Mouse (Mus musculus) CH12.LX (cell line): Measurements from ENCODE around the gene Ccdc97. TPM values are rescaled to one million over a fixed set of nuclear protein-coding genes. Genes with fewer than 3 reads are reported as not detected.

ENCODE experiments used
- DNase-seq: peaks from one replicate; pipeline ENCODE4 v3.0.0-alpha.2; 2013; ENCODE audit errors: extremely low read depth
- H3K27ac ChIP-seq: 2 replicates; pipeline ENCODE4 v1.5.1; 2012; ENCODE audit warnings: low read depth, mild to moderate bottlenecking, control low read depth, moderate library complexity; ENCODE audit not compliant: insufficient read depth
- H3K27me3 ChIP-seq: replicated peaks from 2 replicates; pipeline ENCODE3; 2012; ENCODE audit warnings: inconsistent platforms
- H3K36me3 ChIP-seq, 2 experiments: replicated peaks in 1 of 2; 2 replicates each; pipeline versions ENCODE3 to v1.6.1; 2012; ENCODE audit warnings: inconsistent platforms in 1 of 2, low read length in 1 of 2, mild to moderate bottlenecking in 1 of 2, mixed read lengths in 1 of 2, moderate library complexity in 1 of 2; ENCODE audit not compliant: control insufficient read depth in 1 of 2, insufficient read depth in 1 of 2
- H3K4me1 ChIP-seq, 2 experiments: 2 replicates each; pipeline ENCODE4 v1.6.1; 2012; ENCODE audit warnings: inconsistent platforms in 1 of 2, moderate library complexity in 1 of 2; ENCODE audit not compliant: insufficient read depth in 2 of 2, control insufficient read depth in 1 of 2
- H3K4me2 ChIP-seq: 2 replicates; pipeline ENCODE4 v1.6.1; 2012; ENCODE audit warnings: low read depth, mild to moderate bottlenecking, control low read depth; ENCODE audit not compliant: poor library complexity, insufficient read depth, severe bottlenecking
- H3K4me3 ChIP-seq, 3 experiments: fragments of 150-350 bp in 1 of 3; sonication (generic) in 1 of 3; replicated peaks in 1 of 3; 2 replicates each; pipeline versions ENCODE3 to v1.5.1; 2011 to 2012; ENCODE audit warnings: low read depth in 2 of 3, low read length in 2 of 3, mild to moderate bottlenecking in 2 of 3, moderate library complexity in 2 of 3, control low read depth in 1 of 3, improper control_type of control experiment in 1 of 3, inconsistent platforms in 1 of 3, mixed read lengths in 1 of 3; ENCODE audit not compliant: poor library complexity in 1 of 3
- H3K79me2 ChIP-seq: replicated peaks from 2 replicates; pipeline ENCODE4 v1.6.1; 2012; ENCODE audit warnings: mild to moderate bottlenecking, moderate library complexity; ENCODE audit not compliant: control insufficient read depth, poor library complexity, insufficient read depth, severe bottlenecking; ENCODE audit errors: extremely low read depth
- H3K9ac ChIP-seq: 2 replicates; pipeline ENCODE4 v1.6.1; 2012; ENCODE audit warnings: low read depth, mild to moderate bottlenecking, control low read depth, moderate library complexity; ENCODE audit not compliant: insufficient read depth
- H3K9me3 ChIP-seq: replicated peaks from 2 replicates; pipeline ENCODE3; 2012; ENCODE audit warnings: low read length, inconsistent platforms, mixed read lengths
- BHLHE40 ChIP-seq: IDR thresholded peaks from 2 replicates; pipeline ENCODE4 v1.6.1; 2011; ENCODE audit warnings: mild to moderate bottlenecking, low read depth, low read length, improper control_type of control experiment
- CHD2 ChIP-seq: IDR thresholded peaks from 2 replicates; pipeline ENCODE4 v1.6.1; 2011; ENCODE audit warnings: low read length, improper control_type of control experiment
- CTCF ChIP-seq, 2 experiments: IDR thresholded peaks in 1 of 2; conservative IDR thresholded peaks in 1 of 2; 2 replicates each; pipeline ENCODE4 v1.5.1; 2011 to 2012; ENCODE audit warnings: low read depth in 2 of 2, low read length in 2 of 2, improper control_type of control experiment in 1 of 2, inconsistent platforms in 1 of 2, mild to moderate bottlenecking in 1 of 2, moderate library complexity in 1 of 2
- E2F4 ChIP-seq: IDR thresholded peaks from 2 replicates; pipeline ENCODE4 v1.6.1; 2011; ENCODE audit warnings: low read depth, low read length, improper control_type of control experiment; ENCODE audit not compliant: insufficient replicate concordance
- PAX5 ChIP-seq: IDR thresholded peaks from 2 replicates; pipeline ENCODE4 v1.6.1; 2012; ENCODE audit warnings: low read length, inconsistent platforms, mixed read lengths
- POLR2AphosphoS2 ChIP-seq: IDR thresholded peaks from 2 replicates; pipeline ENCODE4 v1.6.1; 2011; ENCODE audit warnings: low read depth, low read length, improper control_type of control experiment
- RCOR1 ChIP-seq: conservative IDR thresholded peaks from 2 replicates; pipeline ENCODE4 v1.6.1; 2012; ENCODE audit warnings: low read depth, mild to moderate bottlenecking, inconsistent platforms, low read length, improper control_type of control experiment
- SMC3 ChIP-seq: IDR thresholded peaks from 2 replicates; pipeline ENCODE4 v1.6.1; 2011; ENCODE audit warnings: low read depth, low read length, improper control_type of control experiment
- TBP ChIP-seq: conservative IDR thresholded peaks from 2 replicates; pipeline ENCODE4 v1.6.1; 2011; ENCODE audit warnings: low read depth, low read length, improper control_type of control experiment
- TCF12 ChIP-seq: IDR thresholded peaks from 2 replicates; pipeline ENCODE4 v1.6.1; 2014; ENCODE audit warnings: low read depth, mild to moderate bottlenecking, inconsistent platforms, low read length, improper control_type of control experiment
- USF1 ChIP-seq: IDR thresholded peaks from 2 replicates; pipeline ENCODE4 v1.6.1; 2014; ENCODE audit warnings: low read depth, mild to moderate bottlenecking, inconsistent platforms, low read length, improper control_type of control experiment
- ZMIZ1 ChIP-seq: IDR thresholded peaks from 2 replicates; pipeline ENCODE4 v1.6.1; 2012; ENCODE audit warnings: low read depth, mild to moderate bottlenecking, inconsistent platforms, low read length, improper control_type of control experiment
- dilution Hi-C: fragments of 300-500 bp; cut with MboI; formaldehyde crosslinking; loops from 2 replicates; pipeline ENCODE4 v1.14.3; 2020; ENCODE audit warnings: low sequenced_read_pairs; ENCODE audit not compliant: extremely low pct_unique_long_range_greater_than_20kb, extremely low pct_ligation_motif_present
- in situ Hi-C: fragments of 300-500 bp; cut with MboI; formaldehyde crosslinking; loops from 3 replicates; pipeline ENCODE4 v1.14.3; 2019; ENCODE audit warnings: low sequenced_read_pairs, low pct_ligation_motif_present, low pct_unique_long_range_greater_than_20kb, mixed read lengths
- polyA plus RNA-seq: library from polyadenylated mRNA; unstranded; fragments of >175 nt; gene quantifications from 2 replicates; pipeline ENCODE4 v1.2.1, GENCODE M21; 2012; ENCODE audit warnings: low read depth; ENCODE audit not compliant: insufficient read length
- total RNA-seq, 2 experiments: library from RNA; depleted of rRNA; stranded (reverse); fragments of 300-350 nt in 1 of 2; fragments of >200 nt in 1 of 2; gene quantifications; 2 replicates each; pipeline ENCODE4 v1.2.3; 2012 to 2014

Ccdc97 gene
- total and polyA plus RNA-seq, 3 experiments, result 5.7 to 44.8 (median 14.1) TPM

GRCm38 (mm10) chr7:25675405-25675804 lies 43.5 kb downstream of the Ccdc97 start:
- peaks cover under 1 to 16% of the 10 kb centered on the region in 2 experiments for H3K36me3 ChIP-seq
- no peak overlapping the region for H3K27ac ChIP-seq
- no peaks in the 10 kb centered on the region for H3K27me3 ChIP-seq
- peaks cover 6% of the 10 kb centered on the region for H3K9me3 ChIP-seq
- H3K4me3 ChIP-seq, result no peak overlapping the region
- TF ChIP-seq CTCF (conservative IDR thresholded peaks at IDR 0.05 in 1 of 2, IDR thresholded peaks at IDR 0.05 in 1 of 2; ENCODE audit: low read depth in 2 of 2, low read length in 2 of 2) (no peak), POLR2AphosphoS2 (no peak), USF1 (no peak), CHD2 (no peak), BHLHE40 (no peak), ZMIZ1 (no peak), TCF12 (no peak), SMC3 (no peak)
- TF ChIP-seq, all 38 proteins: peak for 0
- dilution Hi-C loops (no loop called here), in situ Hi-C loops (no loop called here)
- peaks cover 5 to 31% of the 10 kb centered on the region in 2 experiments; a peak in 3 of 4 replicates for H3K4me1 ChIP-seq
- H3K9ac ChIP-seq, result no peak overlapping the region
- DNase-seq, result no peak
- no peak overlapping the region for H3K4me2 ChIP-seq
- no peaks in the 10 kb centered on the region for H3K79me2 ChIP-seq

DNA sequence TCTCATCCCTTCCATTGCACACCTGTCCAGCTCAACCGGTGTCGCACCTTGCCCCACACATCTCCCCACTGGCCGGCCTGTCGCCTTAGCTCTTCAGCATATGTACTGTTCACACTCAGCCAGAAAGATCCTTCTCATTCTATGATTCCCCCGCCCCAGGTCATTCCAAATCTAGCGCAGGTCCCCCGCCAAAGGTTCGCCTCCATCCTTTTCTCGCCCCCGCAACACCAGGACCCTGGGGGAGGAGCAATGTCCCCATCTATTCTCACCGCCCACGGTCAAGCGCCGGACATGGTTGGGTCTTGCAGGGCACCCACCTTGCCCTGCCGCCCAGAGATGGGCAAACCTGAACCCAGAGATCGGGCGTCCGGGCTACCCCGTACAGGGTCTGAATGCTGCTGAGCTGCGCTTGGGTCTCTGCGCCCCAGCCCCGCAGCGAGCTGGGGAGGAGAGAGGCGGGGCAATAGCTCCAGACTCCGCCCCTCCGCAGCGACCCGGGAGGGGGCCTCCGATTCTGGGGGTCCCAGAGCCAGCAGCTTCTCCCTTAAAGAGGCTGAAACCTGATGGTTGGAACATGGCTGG lies 44.1 kb downstream of the Ccdc97 start, which contains the start of gene Tmem91:
Gene Tmem91, minus strand, starts transcription at position 448 of the 582 bp plus-strand sequence.
- Histone ChIP-seq H3K4me2 (no peak within 1 kb of the TSS), H3K27me3 (no peaks in the 10 kb centered on the region), H3K9me3 (peaks cover 6% of the 10 kb centered on the region), H3K79me2 (no peaks in the 10 kb centered on the region), H3K9ac (no peak within 1 kb of the TSS), H3K27ac (no peak within 1 kb of the TSS), H3K4me1 (peaks cover 5 to 28% of the 10 kb centered on the region in 2 experiments; a peak in 3 of 4 replicates), H3K4me3 (no peak within 1 kb of the TSS), H3K36me3 (peaks cover 2 to 22% of the 10 kb centered on the region in 2 experiments)
- no peak for DNase-seq
- dilution Hi-C loops (no loop called here), in situ Hi-C loops (no loop called here)
- TF ChIP-seq RCOR1 (no peak), POLR2AphosphoS2 (peak; percentile 16; the same call in 1 of the 2 replicates)

DNA sequence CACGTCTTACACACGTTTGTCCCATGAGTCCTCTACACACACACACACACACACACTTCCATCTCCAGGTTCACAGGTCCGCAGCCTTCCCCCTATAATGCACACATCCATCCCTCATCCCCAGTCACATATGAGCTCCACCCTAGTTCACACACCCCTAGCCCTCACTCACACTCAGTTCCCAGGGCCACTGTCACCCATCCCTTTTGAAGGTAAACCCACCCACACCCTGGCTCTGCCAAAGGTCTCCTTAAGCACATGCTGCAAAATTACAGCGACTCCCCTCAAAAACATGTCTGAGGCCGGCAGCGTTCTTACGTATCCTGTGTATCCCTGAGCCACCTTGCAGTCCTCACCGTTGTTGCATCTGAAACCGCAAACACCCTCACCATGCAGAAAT lies 44.6 kb downstream of the Ccdc97 start:
- no peaks in the 10 kb centered on the region for H3K79me2 ChIP-seq
- H3K27ac ChIP-seq, result no peak overlapping the region
- no peaks in the 10 kb centered on the region for H3K27me3 ChIP-seq
- DNase-seq, result no peak
- no peak for TF ChIP-seq TBP
- no peak for TF ChIP-seq E2F4
- no peak for TF ChIP-seq PAX5
- no peak overlapping the region for H3K4me3 ChIP-seq
- no peak overlapping the region for H3K4me2 ChIP-seq
- in situ Hi-C loops (no loop called here), dilution Hi-C loops (no loop called here)
- H3K4me1 ChIP-seq, result peaks cover 2 to 24% of the 10 kb centered on the region in 2 experiments; a peak in 2 of 4 replicates
- no peak overlapping the region for H3K9ac ChIP-seq
- peaks cover 4 to 27% of the 10 kb centered on the region in 2 experiments for H3K36me3 ChIP-seq
- peaks cover 6% of the 10 kb centered on the region for H3K9me3 ChIP-seq
